Mouse (Mus musculus) spleen, adult 2 months (tissue): Measurements from ENCODE around the gene Dnajc8.

Experiments
- CTCF ChIP-seq: fragments of 200-500 bp; IDR thresholded peaks from 2 replicates; pipeline ENCODE4 v1.5.1; 2011; ENCODE audit warnings: mild to moderate bottlenecking, inconsistent platforms; ENCODE audit not compliant: insufficient read depth, insufficient read length, insufficient replicate concordance; ENCODE audit errors: extremely low read depth
- POLR2A ChIP-seq: fragments of 200-500 bp; IDR thresholded peaks from 2 replicates; pipeline ENCODE4 v1.6.1; 2011; ENCODE audit warnings: low read depth, low read length, inconsistent platforms

- TF ChIP-seq CTCF, result no peak
- TF ChIP-seq POLR2A, result no peak
These were observed 48.4 kb downstream of the Dnajc8 start for GRCm38 (mm10) chr4:132583781-132584180.
